Mouse (Mus musculus) spleen, postnatal 14 days (tissue): ENCODE results near the gene 0610030E20Rik.

Experiments
- DNase-seq, 2 experiments: peaks; one replicate each; pipeline ENCODE4 v3.0.0; 2021 to 2022; ENCODE audit warnings: low spot score in 2 of 2

Gene 0610030E20Rik

DNA sequence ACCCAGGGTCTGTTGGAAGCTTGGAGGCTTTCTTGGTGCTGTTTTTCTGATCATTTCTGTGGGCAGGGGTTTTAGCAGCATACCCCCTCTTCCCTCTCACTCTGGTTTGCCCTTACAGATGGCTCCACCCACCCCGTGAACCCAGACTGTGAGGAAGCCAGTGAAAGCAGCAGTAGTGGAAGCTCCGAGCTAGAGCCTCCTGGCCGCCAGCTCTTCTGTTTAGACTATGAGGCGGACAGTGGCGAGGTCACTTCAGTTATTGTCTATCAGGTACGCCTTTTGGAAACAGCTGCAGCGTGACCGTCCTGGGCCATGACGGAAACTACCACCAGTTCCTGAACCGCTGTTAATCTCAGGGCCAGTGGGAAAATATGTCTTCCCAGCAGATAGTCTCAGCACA is 1.3 kb downstream of the 0610030E20Rik start:
- DNase-seq = no peak

DNA sequence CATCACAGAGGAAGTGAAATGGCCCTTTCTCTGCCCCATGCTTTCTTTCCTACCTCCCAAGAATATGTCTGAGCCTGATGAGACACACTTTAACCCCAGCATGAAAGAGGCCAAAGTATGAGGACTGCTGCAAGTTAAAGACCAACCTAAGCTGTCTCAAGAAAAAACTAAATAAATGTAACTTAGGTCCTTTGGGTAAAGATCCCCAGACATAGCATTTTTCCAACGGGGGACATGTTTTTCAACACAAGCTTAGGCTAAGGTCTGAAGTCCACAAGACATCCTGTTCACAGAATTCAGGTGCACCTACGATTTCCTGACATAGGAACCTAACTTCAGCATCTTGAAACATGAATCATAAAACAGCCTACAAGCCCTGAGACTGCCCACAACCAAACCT is 3.1 kb downstream of the 0610030E20Rik start:
- DNase-seq = no peak

DNA sequence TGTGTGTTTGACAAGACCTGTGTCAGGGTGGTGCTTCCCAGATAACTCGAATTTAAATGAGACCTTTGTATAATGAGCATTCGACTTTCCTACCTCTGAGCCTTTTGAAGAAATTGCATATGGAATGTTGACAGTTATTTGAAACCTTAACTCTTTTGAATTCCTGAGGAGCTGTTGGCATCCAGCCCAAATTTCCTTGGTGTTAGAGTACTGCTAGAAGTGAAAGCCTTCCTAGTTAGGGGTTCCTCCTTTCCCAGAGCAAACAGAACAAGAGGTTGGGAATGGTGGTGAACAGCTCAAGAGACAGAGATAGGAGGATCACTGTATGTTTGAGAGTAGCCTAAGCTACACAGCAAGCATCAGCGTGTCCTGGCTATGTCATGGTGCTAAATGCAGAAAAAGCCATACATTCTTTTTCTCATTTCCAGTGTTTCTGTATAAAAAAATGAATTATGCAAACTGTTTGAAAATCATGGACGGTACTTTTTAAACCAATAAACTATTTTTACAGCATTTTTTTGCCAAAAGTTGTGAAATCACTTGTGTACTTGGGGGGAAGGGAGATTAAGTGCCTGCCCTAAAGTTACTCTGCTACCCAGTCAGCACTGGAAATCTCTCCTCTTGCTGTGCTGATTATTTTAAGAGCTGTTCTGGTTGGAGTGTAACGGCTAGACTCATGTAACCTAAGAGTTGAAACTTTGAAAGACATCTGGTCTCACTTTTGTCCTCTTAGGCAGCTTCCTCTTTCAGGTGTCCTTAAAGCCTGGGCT is 5.7 kb downstream of the 0610030E20Rik start:
- DNase-seq = no peak

DNA sequence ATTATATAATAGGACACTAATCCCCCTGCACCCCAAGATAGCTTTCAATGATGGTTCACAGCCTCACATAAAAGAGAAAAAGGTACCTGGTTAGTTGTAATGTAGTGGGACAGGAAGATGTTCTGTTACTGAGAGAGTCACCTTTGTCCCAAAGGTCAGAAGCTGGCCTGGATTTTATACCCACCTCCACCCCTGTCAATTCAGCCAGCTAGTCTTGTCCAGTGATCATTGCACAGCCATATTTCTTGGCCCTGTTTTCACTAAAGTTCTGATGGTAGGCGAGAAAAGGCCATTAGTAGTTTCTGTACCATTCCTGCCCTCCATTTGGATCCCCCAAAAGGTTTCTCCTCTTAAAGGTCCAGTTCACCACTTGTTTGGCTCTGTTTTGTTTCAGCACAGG is 6.9 kb downstream of the 0610030E20Rik start:
- DNase-seq = no peak

DNA sequence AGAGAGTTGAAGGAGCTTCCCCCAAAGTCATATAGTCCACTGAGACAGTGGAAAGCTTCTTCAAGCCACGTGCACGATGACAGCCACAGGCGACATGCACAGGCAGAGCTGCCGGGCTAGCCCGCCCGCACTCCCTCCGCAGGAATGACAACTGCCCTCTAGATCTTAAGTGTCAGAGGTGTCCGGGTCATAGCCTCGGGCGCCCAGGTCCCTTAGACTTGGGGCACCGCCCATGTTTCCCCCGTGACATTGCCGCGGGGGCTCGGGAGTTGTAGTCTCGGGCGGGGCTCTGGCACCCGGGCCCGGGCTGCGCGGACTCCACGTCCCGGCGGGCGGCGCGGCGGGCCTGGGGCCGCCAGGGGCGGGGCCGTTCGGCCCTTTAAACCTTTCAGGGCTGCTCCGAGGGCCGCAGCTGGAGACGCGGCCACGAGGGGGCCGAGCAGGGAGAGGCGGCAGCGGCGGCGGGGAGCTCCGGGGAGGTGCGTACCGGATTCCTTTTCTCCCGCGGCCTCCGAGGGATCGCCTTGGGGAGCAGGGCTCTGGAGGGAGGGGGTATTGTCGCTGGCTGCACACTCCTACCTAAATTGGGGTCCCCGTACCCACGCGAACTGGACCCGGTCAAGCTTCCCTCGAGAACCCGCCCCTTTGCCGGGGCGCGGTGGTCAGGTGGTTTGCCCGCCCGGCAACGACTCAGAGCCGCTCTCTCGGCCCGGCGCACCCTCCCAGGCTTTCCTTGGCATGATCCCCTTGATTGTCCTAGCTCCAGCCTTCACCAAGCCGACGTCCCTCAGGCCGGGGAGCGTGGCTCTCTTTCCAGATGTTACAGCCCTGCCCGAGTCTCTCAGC is 8.2 kb downstream of the 0610030E20Rik start, which contains the start of gene Tmem150a:
Gene Tmem150a, plus strand, starts transcription at position 382 of the 846 bp plus-strand sequence.
- DNase-seq = peak in 1 of 2 experiments; percentile 56

GRCm38 (mm10) chr6:72356001-72356532 is 8.9 kb downstream of the 0610030E20Rik start:
- DNase-seq = no peak

DNA sequence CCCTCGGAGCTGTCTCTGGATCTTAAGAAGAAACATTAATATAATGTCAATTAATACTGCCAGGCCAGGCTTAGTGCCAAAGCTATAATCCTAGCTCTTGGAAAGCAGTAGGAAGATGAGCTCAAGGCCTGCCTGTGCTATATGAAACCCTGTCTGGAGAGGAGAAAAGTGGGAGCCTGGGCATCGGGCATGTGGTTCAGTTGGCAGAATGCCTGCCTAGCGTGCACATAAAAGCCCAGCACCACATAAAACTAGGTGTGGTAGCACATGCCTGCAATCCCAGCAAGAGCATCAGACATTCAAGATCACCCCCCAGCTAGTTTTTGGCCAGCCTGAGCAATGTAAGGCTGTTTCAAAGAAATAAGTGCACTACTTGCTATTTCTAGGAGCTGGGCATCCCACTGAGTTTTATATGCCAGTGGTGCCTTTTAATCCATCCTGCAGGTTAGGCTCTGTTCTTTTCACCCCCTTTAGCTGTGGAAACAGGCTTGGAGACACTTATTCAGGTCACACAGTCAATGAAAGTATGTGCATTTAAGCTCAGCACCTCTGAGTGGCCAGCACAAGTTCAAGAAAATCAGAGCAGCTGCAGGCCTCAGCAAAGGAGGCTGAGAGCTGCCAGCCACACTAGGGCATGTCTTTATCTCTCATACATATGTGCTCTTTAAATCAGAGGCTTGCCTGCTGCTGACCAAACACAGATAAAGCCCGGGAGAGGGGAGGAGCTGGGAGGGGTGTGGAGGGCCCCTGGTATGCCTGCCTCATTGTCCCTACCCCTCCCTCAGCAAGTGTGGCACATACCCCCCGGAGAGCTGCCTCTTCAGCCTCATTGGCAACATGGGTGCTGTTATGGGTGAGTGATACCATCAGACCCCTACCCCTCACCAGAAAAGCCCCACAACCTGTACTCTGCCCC is 10.3 kb downstream of the 0610030E20Rik start:
- no peak for DNase-seq

DNA sequence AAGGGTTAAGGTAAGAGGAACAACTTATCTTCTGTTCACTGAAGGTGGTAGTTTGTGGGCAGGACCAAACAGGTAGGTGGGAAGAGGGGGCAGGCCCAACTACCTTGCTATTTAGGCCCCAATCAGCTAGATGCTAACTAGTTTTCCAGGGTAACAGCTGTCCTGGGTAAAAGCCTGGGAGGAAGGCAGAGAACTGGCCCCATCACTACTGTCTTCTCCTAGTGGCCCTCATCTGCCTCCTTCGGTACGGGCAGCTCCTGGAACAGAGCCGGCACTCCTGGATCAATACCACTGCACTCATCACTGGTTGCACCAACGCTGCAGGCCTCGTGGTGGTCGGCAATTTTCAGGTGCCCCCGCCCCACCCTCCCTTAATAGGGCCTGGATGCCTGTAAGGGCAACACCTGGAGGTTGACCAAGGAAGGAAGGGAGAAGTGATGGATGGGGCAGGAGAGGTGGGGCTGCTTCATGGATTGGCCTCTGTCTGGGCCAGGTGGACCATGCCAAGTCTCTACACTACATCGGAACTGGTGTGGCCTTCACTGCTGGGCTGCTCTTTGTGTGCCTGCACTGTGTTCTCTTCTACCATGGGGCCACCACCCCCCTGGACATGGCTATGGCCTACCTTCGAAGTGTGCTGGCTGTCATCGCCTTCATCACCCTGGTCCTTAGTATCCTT is 11.1 kb downstream of the 0610030E20Rik start:
- DNase-seq = no peak

DNA sequence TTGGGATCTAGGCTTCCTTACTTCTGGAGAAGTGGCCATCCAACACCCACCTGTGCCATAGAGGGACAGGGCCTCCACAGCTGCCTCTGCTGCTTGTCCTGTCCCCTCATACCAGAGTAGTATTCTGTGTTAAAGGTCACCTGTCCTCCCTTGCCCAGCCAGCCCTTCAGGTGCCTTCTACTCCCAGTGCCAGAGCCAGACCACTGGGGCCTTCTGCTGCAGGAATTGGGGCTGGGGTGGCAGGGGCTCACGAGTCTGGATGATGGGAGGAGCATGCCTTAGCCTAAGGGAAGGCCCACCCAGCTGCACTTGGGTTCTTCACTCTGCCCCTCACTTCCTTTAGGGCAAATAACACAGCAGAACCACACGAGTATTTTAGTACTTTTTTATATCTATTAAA is 12.2 kb downstream of the 0610030E20Rik start:
- no peak for DNase-seq

- DNase-seq = no peak
Measured at GRCm38 (mm10) chr6:72359891-72360598, 12.9 kb downstream of the 0610030E20Rik start.

GRCm38 (mm10) chr6:72360599-72360935 is 13.4 kb downstream of the 0610030E20Rik start:
- no peak for DNase-seq

DNA sequence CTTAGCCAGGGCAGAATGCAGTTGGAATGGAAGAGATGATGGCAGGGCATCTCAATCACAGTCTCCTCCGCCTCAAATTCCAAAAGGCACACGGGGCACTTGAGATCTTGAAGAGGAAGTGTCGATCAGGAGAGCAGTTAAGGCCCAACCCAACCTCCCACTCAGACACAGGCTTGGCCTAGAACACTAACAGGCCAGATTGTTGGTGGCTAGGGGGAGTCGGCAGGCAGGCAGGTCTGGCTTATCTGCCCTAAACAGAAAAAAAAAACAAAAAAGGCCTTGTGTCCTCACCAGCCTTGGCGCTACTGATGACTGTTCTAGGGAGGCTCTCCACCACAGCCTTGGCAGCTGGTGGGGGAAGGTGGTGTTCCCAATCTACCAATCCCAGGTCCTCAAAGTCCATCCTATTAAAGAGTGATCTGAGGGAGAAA is 14.0 kb downstream of the 0610030E20Rik start:
- no peak for DNase-seq

DNA sequence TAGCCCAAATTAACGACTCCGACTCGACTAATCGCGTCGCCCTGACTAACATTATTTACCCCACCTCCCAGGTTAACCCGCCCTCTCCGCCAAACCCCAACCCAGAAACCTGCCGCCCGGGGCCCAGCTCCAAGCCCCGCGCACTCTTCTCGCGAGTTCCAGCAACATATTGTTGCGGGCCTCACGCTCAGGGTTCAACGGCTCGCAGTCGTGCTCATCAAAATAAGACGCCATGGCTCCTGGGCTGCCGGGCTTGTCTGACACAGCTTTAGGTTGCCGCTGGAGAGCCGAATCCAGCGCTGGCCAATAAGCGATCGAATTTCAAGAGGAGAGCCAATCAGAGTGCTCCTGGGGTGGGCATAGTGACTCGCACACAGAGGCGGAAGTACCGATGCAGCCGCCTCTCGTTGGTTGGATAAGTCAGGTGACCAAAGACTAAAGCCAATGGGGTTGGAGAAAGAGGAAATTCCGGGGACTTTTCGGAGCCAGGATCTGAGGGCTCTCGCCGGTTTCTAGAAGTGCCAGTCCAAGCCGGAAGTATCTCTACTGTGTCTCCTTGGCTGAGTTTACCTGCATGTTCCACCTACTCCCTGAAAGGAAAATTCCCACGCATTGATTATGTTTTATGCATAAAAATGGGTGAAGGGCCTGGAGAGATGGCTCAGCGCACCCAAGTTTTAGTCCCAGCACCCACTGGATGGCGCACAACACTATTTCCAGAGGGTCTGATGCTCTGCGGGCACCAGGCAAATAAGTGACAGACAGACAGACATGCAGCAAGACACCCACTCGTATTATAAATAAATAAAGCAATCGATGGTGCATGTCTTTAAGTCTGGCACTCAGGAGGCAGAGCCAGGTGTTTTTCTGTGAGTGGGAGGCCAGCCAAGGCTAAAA is 15.3 kb downstream of the 0610030E20Rik start:
- peak; percentile 88 to 91 for DNase-seq

DNA sequence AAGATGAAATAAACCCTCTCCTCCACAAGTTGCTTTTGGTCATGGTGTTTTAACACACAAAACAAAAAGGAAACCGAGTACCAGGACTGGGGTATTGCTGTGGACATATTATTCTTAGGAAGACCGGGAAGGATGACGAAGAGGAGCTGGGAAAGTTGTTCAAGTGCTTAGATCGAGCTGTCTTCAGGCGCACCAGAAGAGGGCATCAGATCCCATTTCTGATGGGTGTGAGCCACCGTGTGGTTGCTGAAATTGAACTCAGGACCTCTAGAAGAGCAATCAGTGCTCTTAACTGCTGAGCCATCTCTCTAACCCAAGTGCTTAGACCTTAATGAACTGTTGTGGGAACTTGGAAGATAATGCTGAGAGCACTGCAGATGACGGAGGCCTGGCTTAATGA is 16.9 kb downstream of the 0610030E20Rik start:
- no peak for DNase-seq

DNA sequence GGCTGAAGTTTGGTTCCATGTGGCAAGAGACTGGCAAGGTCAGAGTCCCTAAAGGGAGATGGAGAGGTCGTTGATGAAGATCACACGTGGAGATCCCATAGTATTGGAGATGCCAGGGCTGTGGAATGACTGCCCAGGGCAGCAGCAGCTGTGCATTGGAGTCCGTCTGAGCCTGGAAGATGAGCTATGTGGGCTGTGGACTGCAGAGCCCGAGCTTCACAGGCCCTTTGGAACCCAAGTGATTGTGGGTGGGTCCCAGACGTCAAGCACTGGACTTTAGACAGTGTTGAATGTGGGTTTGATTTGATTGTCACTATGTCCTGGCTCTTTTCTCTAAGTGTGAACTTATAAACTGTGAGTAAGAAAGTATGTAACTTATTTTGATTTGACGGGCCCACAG is 17.9 kb downstream of the 0610030E20Rik start:
- DNase-seq = no peak

DNA sequence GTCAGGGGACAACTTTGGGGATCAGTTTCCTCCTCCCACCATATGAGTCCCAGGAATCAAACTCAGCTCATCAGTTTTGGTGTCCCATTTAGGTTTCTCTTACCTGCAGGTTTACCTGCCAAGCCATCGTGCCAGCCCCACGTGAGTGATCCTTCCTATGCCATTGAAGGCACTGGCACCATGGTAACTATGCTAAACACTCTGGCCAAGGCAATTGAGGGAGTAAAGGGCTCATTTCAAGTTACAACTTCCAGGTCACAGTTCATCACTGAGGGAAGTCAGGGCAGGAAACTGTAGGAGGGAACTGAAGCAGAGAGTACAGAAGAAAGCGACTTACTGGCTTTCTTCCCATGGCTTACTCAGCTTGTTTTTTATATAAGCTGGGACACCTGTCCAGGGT is 19.2 kb downstream of the 0610030E20Rik start:
- DNase-seq = no peak

DNA sequence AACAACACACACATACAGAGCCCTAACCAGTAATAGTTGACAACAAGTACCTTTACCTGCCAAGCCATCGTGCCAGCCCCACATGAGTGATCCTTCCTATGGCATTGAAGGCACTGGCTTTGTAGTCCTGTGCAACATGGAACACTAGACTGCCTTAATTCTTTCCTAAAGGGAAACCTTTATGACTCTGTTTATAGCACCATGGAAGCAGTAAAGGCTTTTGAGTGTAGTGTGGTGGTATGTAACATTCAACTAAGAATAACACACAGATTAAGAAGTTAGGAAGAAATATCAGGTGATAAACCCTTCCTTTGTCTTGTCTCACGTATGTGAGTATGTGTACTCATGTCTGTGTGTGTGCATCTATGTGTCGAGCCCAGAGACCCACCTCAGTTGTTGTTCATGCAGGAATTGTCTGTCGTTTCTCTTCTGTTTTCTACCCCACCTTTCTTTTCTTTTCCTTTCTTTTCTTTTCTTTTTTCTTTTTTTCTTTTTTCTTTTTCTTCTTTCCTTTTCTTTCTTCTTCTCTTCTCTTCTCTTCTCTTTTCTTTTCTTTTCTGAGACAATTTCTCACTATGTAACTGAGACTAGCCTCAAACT is 19.8 kb downstream of the 0610030E20Rik start, which contains the start of gene Rnf181:
Gene Rnf181, minus strand, starts transcription at position 113 of the 600 bp plus-strand sequence.
- DNase-seq = no peak

- DNase-seq = no peak
Measured at GRCm38 (mm10) chr6:72367460-72367974, 20.4 kb downstream of the 0610030E20Rik start.

- no peak for DNase-seq
Measured at GRCm38 (mm10) chr6:72369557-72369956, 22.4 kb downstream of the 0610030E20Rik start.
